Mouse (Mus musculus): ENCODE measurements around the gene Rbm4. TPM values are rescaled to one million over a fixed set of nuclear protein-coding genes. Genes with fewer than 3 reads are reported as not detected.

The Rbm4 gene
- total RNA-seq, 2 experiments from 2014 or later: 65.4 to 65.7 TPM

DNA sequence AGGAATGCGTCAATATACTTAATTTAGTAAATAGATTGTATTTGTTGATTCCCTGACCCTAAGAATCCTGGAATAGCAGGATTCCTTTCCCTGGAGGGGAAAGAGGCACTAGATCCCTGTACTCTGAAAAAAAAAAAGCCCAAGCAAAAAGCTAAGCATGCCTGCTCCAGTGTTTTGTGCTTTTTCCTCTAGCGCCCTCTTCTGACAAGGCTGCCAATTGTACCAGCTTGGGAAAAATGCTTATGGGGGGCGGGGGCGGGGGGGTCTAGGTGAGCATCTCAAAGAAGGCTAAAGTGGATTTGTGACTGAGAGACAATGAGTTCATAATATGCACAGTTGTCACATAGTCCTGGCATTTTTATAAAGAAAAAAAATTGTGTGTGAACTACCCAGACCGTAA, 50.2 kb downstream of the Rbm4 start:
- no peak for DNase-seq (ENCODE audit: low spot score in 2 of 2)

DNA sequence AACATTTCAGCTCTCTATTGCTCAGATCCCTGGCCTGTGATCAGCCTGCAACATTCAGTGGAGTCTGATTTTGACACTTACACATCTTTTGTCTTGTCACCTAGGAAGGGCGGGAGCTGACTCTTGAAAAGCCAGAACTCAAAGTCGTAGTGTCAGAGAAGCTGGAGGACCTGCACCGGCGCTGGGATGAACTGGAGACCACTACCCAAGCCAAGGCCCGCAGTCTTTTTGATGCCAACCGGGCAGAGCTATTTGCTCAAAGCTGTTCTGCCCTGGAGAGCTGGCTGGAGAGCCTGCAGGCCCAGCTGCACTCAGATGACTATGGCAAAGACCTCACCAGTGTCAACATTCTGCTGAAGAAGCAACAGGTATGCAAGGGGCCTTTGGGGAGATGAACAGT, 51.5 kb downstream of the Rbm4 start:
- DNase-seq (ENCODE audit: low spot score in 2 of 2): no peak

DNA sequence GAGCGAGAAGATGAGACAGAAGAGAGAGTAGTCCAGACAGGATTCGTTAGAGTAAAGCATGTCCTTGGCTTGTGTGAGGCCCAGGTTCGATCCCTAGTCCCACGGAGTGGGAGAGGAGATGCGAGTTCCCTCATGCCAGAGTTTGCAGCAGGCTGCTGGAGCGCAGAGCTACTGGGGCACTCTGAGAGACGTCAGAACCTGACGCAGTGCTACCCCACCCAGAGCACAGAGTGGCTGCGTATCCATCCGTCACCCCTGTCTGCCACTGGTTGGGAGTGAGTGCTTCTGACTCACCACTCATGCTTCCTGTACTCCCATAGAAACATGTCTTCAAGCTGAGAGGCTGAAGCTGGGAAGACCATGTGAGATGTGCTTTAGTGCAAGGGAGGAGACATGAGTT, 52.2 kb downstream of the Rbm4 start:
- no peak for DNase-seq (ENCODE audit: low spot score in 2 of 2)

DNA sequence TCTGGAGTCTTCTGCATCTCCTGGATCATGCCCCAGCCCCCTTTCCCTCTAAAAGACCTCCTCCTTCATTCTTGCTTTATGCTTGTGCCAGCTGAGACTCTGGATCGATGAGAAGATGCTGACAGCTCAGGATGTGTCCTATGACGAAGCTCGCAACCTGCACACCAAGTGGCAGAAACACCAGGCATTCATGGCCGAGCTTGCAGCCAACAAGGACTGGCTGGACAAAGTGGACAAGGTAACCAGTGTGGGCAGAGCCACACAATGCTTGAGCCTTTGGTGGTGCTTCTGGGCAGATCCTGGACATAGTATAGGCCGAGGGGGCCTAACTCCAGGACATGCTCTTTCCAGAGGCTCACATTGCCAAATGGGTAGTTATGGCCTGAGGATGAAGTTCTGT, 53.9 kb downstream of the Rbm4 start:
- DNase-seq (ENCODE audit: low spot score in 2 of 2): no peak

DNA sequence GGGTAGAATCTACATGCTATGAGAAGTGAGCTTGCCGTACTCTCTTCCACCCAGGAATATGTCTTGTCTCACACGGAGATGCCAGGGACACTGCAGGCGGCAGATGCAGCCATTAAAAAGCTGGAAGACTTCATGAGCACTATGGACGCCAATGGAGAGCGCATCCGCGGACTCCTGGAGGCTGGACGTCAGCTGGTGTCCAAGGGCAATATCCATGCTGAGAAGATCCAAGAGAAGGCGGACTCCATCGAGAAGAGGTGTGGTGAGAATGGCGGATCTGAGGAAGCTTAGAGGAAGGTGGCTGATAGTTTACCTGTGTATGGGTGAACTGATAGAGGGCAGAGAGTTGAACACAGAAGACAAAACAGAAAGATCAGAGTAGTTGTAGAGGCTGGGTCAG, 54.6 kb downstream of the Rbm4 start:
- DNase-seq (ENCODE audit: low spot score in 2 of 2): no peak

DNA sequence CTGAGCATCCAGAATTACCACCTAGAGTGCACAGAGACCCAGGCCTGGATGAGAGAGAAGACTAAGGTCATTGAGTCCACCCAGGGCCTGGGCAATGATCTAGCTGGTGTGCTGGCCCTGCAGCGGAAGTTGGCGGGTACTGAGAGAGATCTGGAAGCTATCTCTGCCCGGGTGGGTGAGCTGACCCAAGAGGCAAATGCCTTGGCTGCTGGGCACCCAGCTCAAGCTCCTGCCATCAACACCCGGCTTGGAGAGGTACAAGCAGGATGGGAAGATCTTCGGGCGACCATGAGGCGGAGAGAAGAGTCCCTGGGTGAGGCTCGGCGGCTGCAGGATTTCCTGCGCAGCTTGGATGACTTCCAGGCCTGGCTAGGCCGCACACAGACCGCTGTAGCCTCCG, 55.8 kb downstream of the Rbm4 start:
- DNase-seq (ENCODE audit: low spot score in 2 of 2): no peak

Other genes starting within 250 kb of the Rbm4 start
- 10 to 100 TPM; 15.8 to 20.0 TPM for gene Lrfn4, start 178.2 kb downstream of the Rbm4 start, total RNA-seq (2021)
- gene Rce1, start 168.3 kb downstream of the Rbm4 start, total RNA-seq (2021): 10 to 100 TPM; 35.7 to 39.5 TPM
- gene Gm960, start 95.2 kb downstream of the Rbm4 start, total RNA-seq (2021): under 1 TPM; 0.28 to 0.56 TPM
- gene Sptbn2, start 82.7 kb downstream of the Rbm4 start, total RNA-seq (2021): 1 to 10 TPM; 4.7 to 5.3 TPM
- 10 to 100 TPM; 15.7 to 15.9 TPM for gene Rbm4b, start 37.4 kb downstream of the Rbm4 start, total RNA-seq (2021)
- 10 to 100 TPM; 15.1 to 27.1 TPM for gene Gm21992, start 17.7 kb upstream of the Rbm4 start, total RNA-seq (2021)
- gene Rbm14, start 17.7 kb upstream of the Rbm4 start, total RNA-seq (2021): 10 to 100 TPM; 55.8 to 57.7 TPM
- gene Ccs, start 45.4 kb upstream of the Rbm4 start, total RNA-seq (2021): 10 to 100 TPM; 87.5 to 98.7 TPM
- under 1 TPM in 1 of 2 experiments, not detected in 1; 0.17 TPM for gene Ccdc87, start 45.5 kb upstream of the Rbm4 start, total RNA-seq (2021)
- 100 to 1,000 TPM; 256 to 274 TPM for gene Ctsf, start 61.2 kb upstream of the Rbm4 start, total RNA-seq (2021)
- gene Actn3, start 84.0 kb upstream of the Rbm4 start, total RNA-seq (2021): 10 to 100 TPM in 1 of 2 experiments, 1 to 10 TPM in 1; 8.5 to 35.5 TPM
- 10 to 100 TPM; 19.5 to 19.7 TPM for gene Zdhhc24, start 84.8 kb upstream of the Rbm4 start, total RNA-seq (2021)
- gene Bbs1, start 112.7 kb upstream of the Rbm4 start, total RNA-seq (2021): 10 to 100 TPM; 13.1 to 15.5 TPM
- 100 to 1,000 TPM; 110 to 113 TPM for gene Dpp3, start 134.4 kb upstream of the Rbm4 start, total RNA-seq (2021)
- 1 to 10 TPM; 6.7 to 7.3 TPM for gene Peli3, start 149.2 kb upstream of the Rbm4 start, total RNA-seq (2021)
- 10 to 100 TPM; 58.8 to 68.9 TPM for gene Mrpl11, start 168.2 kb upstream of the Rbm4 start, total RNA-seq (2021)
- under 1 TPM; 0.71 to 0.78 TPM for gene Npas4, start 196.4 kb upstream of the Rbm4 start, total RNA-seq (2021)
- 1 to 10 TPM; 6.6 to 7.2 TPM for gene Slc29a2, start 230.0 kb upstream of the Rbm4 start, total RNA-seq (2021)
- gene B4gat1, start 244.9 kb upstream of the Rbm4 start, total RNA-seq (2021): 10 to 100 TPM; 48.0 to 49.0 TPM
- 1 to 10 TPM; 1.3 to 2.0 TPM for gene AC124502.3, start 245.0 kb upstream of the Rbm4 start, total RNA-seq (2021)
- gene Brms1, start 247.5 kb upstream of the Rbm4 start, total RNA-seq (2021): 10 to 100 TPM; 29.6 to 35.1 TPM

Measured in adrenal gland, postnatal 4 days (tissue).